Mouse (Mus musculus): ENCODE measurements around the gene Sult4a1.
A peak's percentile ranks its signal among the peaks of the same experiment; 100 is the strongest.

Gene Sult4a1

DNA sequence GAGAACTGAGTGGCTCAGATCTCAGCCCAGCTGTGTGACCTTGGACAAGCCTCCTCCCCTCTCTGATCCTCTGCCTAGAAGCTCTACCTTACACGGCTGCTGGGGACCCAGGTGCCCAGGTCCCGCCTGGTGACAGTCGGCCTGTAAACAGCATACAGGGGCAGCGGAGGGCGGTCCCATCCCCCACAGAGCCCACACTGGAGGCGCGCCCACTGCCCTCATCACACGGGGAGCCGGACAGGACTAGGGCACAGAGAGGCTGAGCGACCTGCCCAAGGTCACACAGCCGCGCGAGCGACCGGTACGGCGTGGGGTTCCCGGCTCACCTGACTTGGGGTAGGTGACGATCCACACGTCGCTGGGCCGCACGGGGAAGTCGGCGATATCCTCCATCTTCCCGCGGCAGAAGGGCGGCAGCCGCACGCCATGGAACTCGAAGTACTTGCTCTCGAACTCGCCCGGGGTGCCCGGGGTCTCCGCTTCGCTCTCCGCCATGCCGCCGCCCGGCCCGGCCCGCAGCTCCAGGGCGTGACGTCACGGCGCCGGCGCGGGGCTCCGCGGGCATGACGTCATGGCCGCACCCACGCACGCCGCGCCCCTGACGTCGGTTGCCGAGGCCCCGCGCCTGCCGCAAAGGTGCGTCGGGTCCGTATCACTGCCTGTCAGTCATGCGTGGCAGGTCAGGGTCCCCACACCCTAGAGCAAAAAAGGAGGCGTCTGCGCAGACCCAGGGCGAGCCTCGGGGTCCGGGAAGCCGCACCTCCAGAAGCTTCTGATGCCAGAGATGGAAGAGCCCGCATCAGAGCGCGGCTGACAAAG, at the start of gene Sult4a1:
Gene Sult4a1 (minus strand): TSS at position 650 of the 819 bp plus-strand sequence.
- TF ChIP-seq GATA4 (IDR thresholded peaks at IDR 0.05; ENCODE audit: insufficient replicate concordance, low read length), result no peak

DNA sequence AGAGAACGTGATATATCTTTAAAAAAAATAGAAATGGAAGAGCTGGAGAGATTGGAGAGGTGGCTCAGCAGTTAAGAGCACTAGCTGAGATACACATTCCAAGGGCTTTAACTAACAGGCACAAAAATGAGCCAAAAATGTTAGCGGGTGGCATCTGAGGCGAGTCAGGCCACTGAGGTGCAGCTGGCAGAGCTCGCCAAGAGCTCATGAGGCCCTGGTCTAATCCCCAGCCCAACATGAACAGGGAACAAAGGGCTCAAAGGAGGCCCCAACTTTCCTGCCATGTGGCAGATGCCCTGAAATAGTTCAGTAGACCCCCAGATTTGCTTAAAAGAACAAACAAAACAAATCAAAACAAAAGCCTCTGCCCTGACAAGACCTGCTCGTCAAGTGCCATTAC, 35.4 kb upstream of the Sult4a1 start:
- no peak for TF ChIP-seq GATA4 (IDR thresholded peaks at IDR 0.05; ENCODE audit: insufficient replicate concordance, low read length)

GRCm38 (mm10) chr15:84140109-84140508, 34.6 kb upstream of the Sult4a1 start:
- TF ChIP-seq GATA4 (IDR thresholded peaks at IDR 0.05; ENCODE audit: insufficient replicate concordance, low read length), result no peak

GRCm38 (mm10) chr15:84139592-84140005, 34.0 kb upstream of the Sult4a1 start:
- no peak for TF ChIP-seq GATA4 (IDR thresholded peaks at IDR 0.05; ENCODE audit: insufficient replicate concordance, low read length)

GRCm38 (mm10) chr15:84136473-84137415, 31.2 kb upstream of the Sult4a1 start:
- no peak for TF ChIP-seq GATA4 (IDR thresholded peaks at IDR 0.05; ENCODE audit: insufficient replicate concordance, low read length)

DNA sequence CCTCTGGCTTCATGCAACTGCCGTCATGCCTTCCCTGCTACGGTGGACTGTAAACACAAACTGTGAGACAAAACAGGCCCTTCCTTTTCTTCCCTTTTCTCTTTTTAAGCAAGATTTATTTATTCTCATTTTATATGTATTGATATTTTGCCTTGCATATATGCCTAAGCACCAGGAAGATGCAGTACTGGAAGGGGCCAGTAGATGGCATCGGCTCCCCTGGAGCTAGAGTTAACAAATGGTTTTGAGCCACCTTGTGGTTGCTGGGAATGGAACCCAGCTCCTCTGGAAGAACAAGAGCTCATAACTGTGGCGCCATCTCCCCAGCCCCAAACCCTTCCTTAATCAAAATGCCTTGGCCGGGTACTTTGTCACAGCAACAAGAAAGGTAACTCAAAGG, 29.9 kb upstream of the Sult4a1 start:
- no peak for TF ChIP-seq GATA4 (IDR thresholded peaks at IDR 0.05; ENCODE audit: insufficient replicate concordance, low read length)

DNA sequence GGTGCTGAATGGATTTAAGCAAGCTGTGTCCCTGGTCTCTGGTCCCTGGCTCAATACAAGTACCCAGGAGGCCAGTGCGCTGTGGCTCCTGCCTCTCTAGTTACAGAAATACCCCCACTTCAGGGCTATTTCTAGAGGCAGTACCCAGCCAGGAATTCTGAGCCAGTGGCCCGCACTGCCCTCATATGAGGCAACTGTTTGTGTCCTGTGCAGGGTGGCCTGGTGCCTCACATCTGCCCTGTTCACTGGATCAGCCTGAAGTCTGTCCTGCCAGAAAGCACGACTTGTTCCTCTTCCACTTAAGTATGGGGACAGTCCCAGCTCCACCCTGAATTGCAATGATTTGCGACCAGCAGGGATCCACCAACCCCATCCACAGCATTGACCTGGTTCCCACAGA, 27.9 kb upstream of the Sult4a1 start:
- no peak for TF ChIP-seq GATA4 (IDR thresholded peaks at IDR 0.05; ENCODE audit: insufficient replicate concordance, low read length)

DNA sequence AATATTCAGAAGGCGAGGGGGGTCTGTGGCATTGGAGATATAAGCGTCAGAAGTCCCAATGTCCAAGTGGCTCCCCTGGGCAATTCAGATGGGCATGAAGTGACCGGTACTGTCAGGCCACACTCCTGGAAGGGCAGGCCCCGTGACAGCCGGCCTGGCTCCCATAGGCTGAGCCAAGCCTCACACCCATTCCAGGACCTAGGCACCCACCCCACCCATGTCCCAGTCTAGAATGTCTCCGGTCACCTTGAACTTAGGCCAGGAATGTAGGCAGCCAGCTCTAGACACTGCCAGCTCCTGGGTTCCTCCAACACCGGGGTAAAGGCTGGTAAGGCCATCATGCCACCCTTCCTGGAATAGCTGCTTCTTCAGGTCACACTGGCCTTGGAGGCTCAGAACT, 26.4 kb upstream of the Sult4a1 start:
- no peak for TF ChIP-seq GATA4 (IDR thresholded peaks at IDR 0.05; ENCODE audit: insufficient replicate concordance, low read length)

GRCm38 (mm10) chr15:84131096-84131786, 25.7 kb upstream of the Sult4a1 start:
- TF ChIP-seq GATA4 (IDR thresholded peaks at IDR 0.05; ENCODE audit: insufficient replicate concordance, low read length), result peak; percentile 87; the same call in 1 of the 2 replicates

DNA sequence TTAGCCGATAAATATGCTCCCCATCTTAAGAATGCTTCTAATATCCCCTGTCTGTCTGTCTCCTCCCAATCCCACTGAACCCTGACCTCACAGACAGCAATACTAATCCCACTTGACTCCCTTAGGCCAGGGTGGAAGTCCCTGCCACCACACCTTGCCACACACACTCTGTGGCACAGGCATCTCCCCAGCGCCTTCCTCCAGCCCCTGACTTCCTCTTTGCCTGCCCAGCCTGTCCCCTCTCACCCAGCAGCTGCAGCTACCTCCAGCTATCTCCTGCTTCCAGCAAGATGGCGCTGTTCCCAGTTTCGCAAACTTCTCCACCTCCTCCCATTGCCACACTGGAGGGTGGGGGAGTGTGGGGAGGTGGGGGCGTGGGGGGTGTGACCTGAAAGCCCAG, 21.3 kb upstream of the Sult4a1 start:
- no peak for TF ChIP-seq GATA4 (IDR thresholded peaks at IDR 0.05; ENCODE audit: insufficient replicate concordance, low read length)

DNA sequence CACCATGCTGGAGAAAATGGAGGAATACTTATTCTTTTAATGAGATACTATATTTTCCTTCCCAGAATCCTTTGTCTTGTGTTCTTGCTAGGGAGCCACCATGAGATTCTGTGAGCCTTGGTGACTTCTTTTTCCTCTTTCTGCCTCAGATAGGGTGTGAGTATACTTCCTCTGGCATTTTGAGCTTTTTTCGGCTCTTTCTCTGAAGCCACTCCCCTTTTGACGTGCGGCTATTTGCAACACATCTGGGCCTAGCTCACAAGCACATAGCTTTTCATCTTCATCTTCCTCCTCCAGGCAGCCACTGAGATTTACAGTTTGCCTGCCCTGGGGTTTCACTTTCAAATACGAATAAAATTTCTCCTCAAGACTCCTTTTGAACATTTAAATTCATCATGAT, 20.9 kb upstream of the Sult4a1 start:
- TF ChIP-seq GATA4 (IDR thresholded peaks at IDR 0.05; ENCODE audit: insufficient replicate concordance, low read length), result no peak

DNA sequence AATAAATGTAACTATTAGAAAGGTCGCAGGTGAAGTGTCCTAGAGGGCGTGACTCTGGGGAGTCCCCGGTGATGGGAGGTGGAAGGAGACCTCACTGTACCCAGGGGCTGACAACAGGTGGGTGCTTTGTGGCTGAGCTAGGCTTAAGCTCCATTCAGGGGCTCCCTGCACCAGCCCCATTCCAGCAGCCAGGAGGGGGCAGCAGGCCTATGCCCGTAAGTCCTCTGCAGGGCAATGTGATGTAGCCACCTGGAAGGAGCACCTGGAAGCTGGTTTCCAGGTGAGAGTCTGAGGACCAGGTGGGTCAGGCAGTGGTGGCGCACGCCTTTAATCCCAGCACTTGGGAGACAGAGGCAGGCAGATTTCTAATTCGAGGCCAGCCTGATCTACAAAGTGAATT, 18.5 kb upstream of the Sult4a1 start:
- no peak for TF ChIP-seq GATA4 (IDR thresholded peaks at IDR 0.05; ENCODE audit: insufficient replicate concordance, low read length)

GRCm38 (mm10) chr15:84123075-84123474, 17.5 kb upstream of the Sult4a1 start, which contains the start of gene Pnpla5:
Gene Pnpla5 (minus strand): TSS chr15:84123175.
- TF ChIP-seq GATA4 (IDR thresholded peaks at IDR 0.05; ENCODE audit: insufficient replicate concordance, low read length), result no peak

DNA sequence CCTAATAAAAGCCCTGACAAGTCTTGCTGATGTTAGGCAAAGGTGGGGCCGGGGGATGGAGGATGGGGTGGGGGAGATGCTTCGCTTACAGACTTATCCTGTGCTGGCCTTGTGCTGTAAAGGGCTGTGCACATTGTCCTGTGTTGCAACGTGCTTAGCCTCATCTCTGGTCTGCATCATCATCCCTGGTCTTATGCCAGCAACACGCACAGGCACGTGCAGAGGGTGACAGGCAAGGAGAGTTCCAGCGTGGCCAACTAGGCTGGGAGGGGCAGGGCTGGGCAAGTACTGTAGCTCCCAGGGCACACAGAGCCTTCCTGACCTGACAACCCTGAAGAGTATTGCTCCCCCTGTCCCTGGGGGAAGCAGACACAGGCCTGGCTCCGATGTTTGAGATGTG, 15.5 kb upstream of the Sult4a1 start:
- no peak for TF ChIP-seq GATA4 (IDR thresholded peaks at IDR 0.05; ENCODE audit: insufficient replicate concordance, low read length)

DNA sequence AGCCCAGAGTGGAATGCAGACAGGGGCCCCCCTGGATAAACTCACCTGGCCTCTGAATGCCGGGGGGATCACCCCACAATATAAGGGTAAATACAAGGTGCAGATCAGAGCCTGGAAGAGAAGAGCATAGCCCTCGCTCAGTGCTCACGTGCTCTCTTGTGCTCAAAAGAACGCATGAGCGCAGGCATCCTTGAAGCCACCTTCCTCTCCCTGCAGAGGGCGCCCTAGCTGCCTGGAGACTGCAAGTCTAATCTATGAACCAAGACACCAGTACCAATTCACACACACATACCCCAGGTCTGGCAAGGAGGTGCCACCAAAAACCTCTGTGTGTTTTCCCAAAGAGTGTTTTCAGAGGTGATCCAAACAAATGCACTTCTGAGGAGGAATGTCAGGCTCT, 15.1 kb upstream of the Sult4a1 start:
- no peak for TF ChIP-seq GATA4 (IDR thresholded peaks at IDR 0.05; ENCODE audit: insufficient replicate concordance, low read length)
